Mouse (Mus musculus): ENCODE results near the gene Jak3.
A peak's percentile ranks its signal among the peaks of the same experiment; 100 is the strongest.

DNA sequence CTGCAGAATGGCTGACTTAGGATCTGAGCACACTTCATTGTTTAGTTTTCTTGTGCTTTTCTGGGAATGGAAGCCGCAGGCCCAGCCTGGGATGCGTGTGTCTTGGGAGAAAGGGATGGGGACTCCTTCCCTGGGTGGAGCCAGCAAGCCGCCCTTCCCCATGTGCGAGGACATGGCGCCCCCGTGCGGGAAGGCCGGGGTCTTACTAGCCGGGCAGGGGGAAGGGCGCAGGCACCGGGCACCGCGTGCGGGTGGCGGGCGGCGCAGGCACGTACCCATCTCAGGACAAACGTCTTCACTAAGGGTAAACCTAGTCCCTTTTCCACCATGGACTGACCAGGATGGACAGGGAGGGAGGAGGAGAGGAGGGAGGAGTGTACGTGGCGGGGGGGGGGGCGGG, 42.9 kb upstream of the Jak3 start:
- TF ChIP-seq CTCF (IDR thresholded peaks at IDR 0.05; ENCODE audit: borderline replicate concordance, control insufficient read depth, extremely low read depth, insufficient read depth, low read length, poor library complexity) (peak; percentile 90), POLR2A (IDR thresholded peaks at IDR 0.05; ENCODE audit: control insufficient read depth, extremely low read depth, insufficient read depth, low read length, poor library complexity) (no peak)
